Mouse (Mus musculus) MEL (cell line): ENCODE results near the gene Slc25a11. TPM values are rescaled to one million over a fixed set of nuclear protein-coding genes. Genes with fewer than 3 reads are reported as not detected.

Source experiments
- DNase-seq: peaks from one replicate; pipeline ENCODE4 v3.0.0; 2011; ENCODE audit warnings: low read depth, low spot score
- H3K27ac ChIP-seq: 2 replicates; pipeline ENCODE4 v1.5.1; 2012; ENCODE audit warnings: low read depth, mild to moderate bottlenecking, control low read depth, low read length, moderate library complexity; ENCODE audit not compliant: control insufficient read depth
- H3K27me3 ChIP-seq, 2 experiments: fragments of 150-350 bp in 1 of 2; sonication (generic) in 1 of 2; 2 replicates each; pipeline ENCODE4 v1.6.1; 2012; ENCODE audit warnings: low read length in 2 of 2, mild to moderate bottlenecking in 2 of 2, improper control_type of control experiment in 1 of 2, moderate library complexity in 1 of 2; ENCODE audit not compliant: insufficient read depth in 2 of 2, control insufficient read depth in 1 of 2
- H3K36me3 ChIP-seq, 2 experiments: 2 replicates each; pipeline ENCODE4 v1.6.1; 2012 to 2014; ENCODE audit warnings: low read length in 2 of 2, improper control_type of control experiment in 1 of 2, inconsistent platforms in 1 of 2, mild to moderate bottlenecking in 1 of 2; ENCODE audit not compliant: insufficient read depth in 2 of 2, control insufficient read depth in 1 of 2
- H3K4me1 ChIP-seq, 2 experiments: fragments of 150-350 bp in 1 of 2; sonication (generic) in 1 of 2; 2 replicates each; pipeline ENCODE4 v1.6.1; 2012; ENCODE audit warnings: low read length in 2 of 2, improper control_type of control experiment in 1 of 2, mild to moderate bottlenecking in 1 of 2; ENCODE audit not compliant: insufficient read depth in 2 of 2, control insufficient read depth in 1 of 2
- H3K4me3 ChIP-seq, 2 experiments: fragments of 150-350 bp in 1 of 2; sonication (generic) in 1 of 2; 2 replicates each; pipeline ENCODE4 v1.5.1; 2012; ENCODE audit warnings: low read depth in 2 of 2, low read length in 2 of 2, mild to moderate bottlenecking in 2 of 2, moderate library complexity in 2 of 2, control low read depth in 1 of 2, improper control_type of control experiment in 1 of 2; ENCODE audit not compliant: control insufficient read depth in 1 of 2, insufficient read depth in 1 of 2
- H3K79me2 ChIP-seq: 2 replicates; pipeline ENCODE4 v1.6.1; 2012; ENCODE audit warnings: mild to moderate bottlenecking, low read length, moderate library complexity; ENCODE audit not compliant: control insufficient read depth, poor library complexity, insufficient read depth
- H3K9ac ChIP-seq: 2 replicates; pipeline ENCODE4 v1.6.1; 2012; ENCODE audit warnings: low read depth, mild to moderate bottlenecking, control low read depth, low read length, moderate library complexity; ENCODE audit not compliant: control insufficient read depth, poor library complexity, severe bottlenecking
- H3K9me3 ChIP-seq: fragments of 150-350 bp; sonication (generic); replicated peaks from 2 replicates; pipeline ENCODE4 v1.6.1; 2012; ENCODE audit warnings: mild to moderate bottlenecking, low read length, improper control_type of control experiment, moderate library complexity; ENCODE audit not compliant: insufficient read depth
- CHD1 ChIP-seq: IDR thresholded peaks from 2 replicates; pipeline ENCODE4 v1.6.1; 2012; ENCODE audit warnings: low read depth, mild to moderate bottlenecking, inconsistent platforms, low read length, improper control_type of control experiment
- ETS1 ChIP-seq: IDR thresholded peaks from 2 replicates; pipeline ENCODE4 v1.6.1; 2012; ENCODE audit warnings: low read depth, mild to moderate bottlenecking, inconsistent platforms, low read length, improper control_type of control experiment, moderate library complexity
- GATA1 ChIP-seq: IDR thresholded peaks from 2 replicates; pipeline ENCODE4 v1.6.1; 2011; ENCODE audit warnings: low read depth, low read length, improper control_type of control experiment
- HCFC1 ChIP-seq: IDR thresholded peaks from 2 replicates; pipeline ENCODE4 v1.6.1; 2012; ENCODE audit warnings: low read depth, mild to moderate bottlenecking, inconsistent platforms, low read length, improper control_type of control experiment, moderate library complexity
- JUND ChIP-seq: IDR thresholded peaks from 2 replicates; pipeline ENCODE4 v1.6.1; 2011; ENCODE audit warnings: low read depth, mild to moderate bottlenecking, improper control_type of control experiment, low read length
- KAT2A ChIP-seq: conservative IDR thresholded peaks from 2 replicates; pipeline ENCODE4 v1.6.1; 2012; ENCODE audit warnings: low read depth, low read length, improper control_type of control experiment, inconsistent platforms
- MAFK ChIP-seq: IDR thresholded peaks from 2 replicates; pipeline ENCODE4 v1.6.1; 2011; ENCODE audit warnings: low read depth, mild to moderate bottlenecking, low read length, improper control_type of control experiment, borderline replicate concordance
- MAZ ChIP-seq: IDR thresholded peaks from 2 replicates; pipeline ENCODE4 v1.6.1; 2012; ENCODE audit warnings: low read depth, mild to moderate bottlenecking, inconsistent platforms, low read length, improper control_type of control experiment
- MYB ChIP-seq: IDR thresholded peaks from 2 replicates; pipeline ENCODE4 v1.6.1; 2011; ENCODE audit warnings: mild to moderate bottlenecking, low read depth, low read length, improper control_type of control experiment
- MYC ChIP-seq: IDR thresholded peaks from 2 replicates; pipeline ENCODE4 v1.6.1; 2011; ENCODE audit warnings: low read depth, mild to moderate bottlenecking, low read length, improper control_type of control experiment, moderate library complexity
- POLR2AphosphoS2 ChIP-seq: IDR thresholded peaks from 2 replicates; pipeline ENCODE4 v1.6.1; 2011; ENCODE audit warnings: low read length, improper control_type of control experiment
- POLR2AphosphoS5 ChIP-seq: IDR thresholded peaks from 2 replicates; pipeline ENCODE4 v1.6.1; 2012; ENCODE audit warnings: low read depth, borderline replicate concordance, mild to moderate bottlenecking, inconsistent platforms, low read length, moderate library complexity, mixed read lengths
- RAD21 ChIP-seq: IDR thresholded peaks from 2 replicates; pipeline ENCODE4 v1.6.1; 2011; ENCODE audit warnings: mild to moderate bottlenecking, low read depth, low read length, improper control_type of control experiment
- SIN3A ChIP-seq: IDR thresholded peaks from 2 replicates; pipeline ENCODE4 v1.6.1; 2012; ENCODE audit warnings: low read length, improper control_type of control experiment, inconsistent platforms
- UBTF ChIP-seq: IDR thresholded peaks from 2 replicates; pipeline ENCODE4 v1.6.1; 2012; ENCODE audit warnings: low read depth, mild to moderate bottlenecking, inconsistent platforms, low read length, improper control_type of control experiment, moderate library complexity, borderline replicate concordance; ENCODE audit not compliant: insufficient read depth
- USF1 ChIP-seq: IDR thresholded peaks from 2 replicates; pipeline ENCODE4 v1.6.1; 2014; ENCODE audit warnings: low read depth, mild to moderate bottlenecking, inconsistent platforms, low read length, improper control_type of control experiment, moderate library complexity
- ZC3H11A ChIP-seq: IDR thresholded peaks from 2 replicates; pipeline ENCODE4 v1.6.1; 2012; ENCODE audit warnings: low read depth, mild to moderate bottlenecking, inconsistent platforms, low read length, improper control_type of control experiment
- ZKSCAN1 ChIP-seq: IDR thresholded peaks from 2 replicates; pipeline ENCODE4 v1.6.1; 2012; ENCODE audit warnings: low read depth, mild to moderate bottlenecking, inconsistent platforms, low read length, improper control_type of control experiment, moderate library complexity
- polyA plus RNA-seq, 2 experiments: library from polyadenylated mRNA; stranded (reverse) in 1 of 2; unstranded in 1 of 2; fragments of >175 nt in 1 of 2; fragments of >200 nt in 1 of 2; gene quantifications; 2 replicates each; pipeline versions ENCODE4 v1.2.1 to v1.2.4; 2012; ENCODE audit warnings: low replicate concordance in 2 of 2, low read depth in 1 of 2; ENCODE audit not compliant: insufficient read length in 2 of 2, insufficient read depth in 1 of 2, missing spikeins in 1 of 2
- total RNA-seq: library from RNA; depleted of rRNA; stranded (reverse); fragments of 300-350 nt; gene quantifications from 2 replicates; pipeline ENCODE4 v1.2.3, GENCODE M21; 2012

Gene Slc25a11
- total and polyA plus RNA-seq, 3 experiments: 96.3 to 145 (median 114) TPM

- Histone ChIP-seq H3K79me2 (no peaks in the 10 kb centered on the region), H3K27me3 (no peaks in the 10 kb centered on the region), H3K9ac (no peak within 1 kb of the TSS), H3K9me3 (no peaks in the 10 kb centered on the region), H3K4me3 (no peak within 1 kb of the TSS), H3K27ac (no peak within 1 kb of the TSS), H3K4me1 (peaks cover 8 to 12% of the 10 kb centered on the region in 2 experiments), H3K36me3 (peaks cover 0 to 12% of the 10 kb centered on the region in 2 experiments; a peak in 2 of 4 replicates)
- TF ChIP-seq UBTF (no peak), CHD1 (no peak), MYC (no peak), MAZ (no peak), ZKSCAN1 (no peak), POLR2AphosphoS5 (no peak)
- DNase-seq: no peak
These were observed 28.2 kb downstream of the Slc25a11 start, which contains the start of gene Chrne for GRCm38 (mm10) chr11:70619101-70619500. Chrne (minus strand) TSS chr11:70619216.

- DNase-seq: no peak
- no peaks in the 10 kb centered on the region for H3K27me3 ChIP-seq
- H3K4me1 ChIP-seq: peaks cover 0 to 3% of the 10 kb centered on the region in 2 experiments; a peak in 1 of 4 replicates
- no peak for TF ChIP-seq ZC3H11A
- no peak for TF ChIP-seq KAT2A
- TF ChIP-seq GATA1: no peak
- no peaks in the 10 kb centered on the region for H3K79me2 ChIP-seq
- peaks cover 0 to 5% of the 10 kb centered on the region in 2 experiments; a peak in 2 of 4 replicates for H3K36me3 ChIP-seq
- no peak within 1 kb of the TSS for H3K4me3 ChIP-seq
- no peaks in the 10 kb centered on the region for H3K9me3 ChIP-seq
- no peak within 1 kb of the TSS for H3K27ac ChIP-seq
- H3K9ac ChIP-seq: no peak within 1 kb of the TSS
These were observed 31.7 kb downstream of the Slc25a11 start, which contains the start of gene 4930544D05Rik for GRCm38 (mm10) chr11:70615516-70616093. 4930544D05Rik (plus strand) TSS chr11:70615848.

- H3K27me3 ChIP-seq: no peaks in the 10 kb centered on the region
- no peaks in the 10 kb centered on the region for H3K79me2 ChIP-seq
- H3K27ac ChIP-seq: no peak overlapping the region
- peak; percentile 59 for DNase-seq
- H3K4me3 ChIP-seq: no peak overlapping the region
- peaks cover 0 to 7% of the 10 kb centered on the region in 2 experiments; a peak in 2 of 4 replicates for H3K36me3 ChIP-seq
- no peaks in the 10 kb centered on the region for H3K9me3 ChIP-seq
- peaks cover 0 to 3% of the 10 kb centered on the region in 2 experiments; a peak in 1 of 4 replicates for H3K4me1 ChIP-seq
- TF ChIP-seq POLR2AphosphoS5 (no peak), HCFC1 (no peak), KAT2A (no peak), MAFK (no peak), MYB (no peak), SIN3A (no peak), USF1 (no peak), CHD1 (no peak), POLR2AphosphoS2 (no peak), RAD21 (no peak), JUND (no peak), ETS1 (no peak), ZKSCAN1 (no peak)
- H3K9ac ChIP-seq: no peak overlapping the region
These were observed 32.2 kb downstream of the Slc25a11 start for GRCm38 (mm10) chr11:70615074-70615473.
